Comparison of ENCODE assay signal across 21 mouse cellular contexts in genomic region chr15:100701108-100701507, GRCm38 (mm10). TPM values are rescaled to one million over a fixed set of nuclear protein-coding genes. Genes with fewer than 3 reads are reported as not detected.
DNase-seq lines count a peak whose midpoint lies in the region; ATAC-seq and TF ChIP-seq lines count a peak whose summit lies in the region.
"Had no signal": no experiment of that assay in that cellular context is flagged by ENCODE, and none has a peak within 500 bp of the region (broad histone marks: within the 10 kb centered on the region; RNA-seq: fewer than 3 reads in every experiment).

No protein-coding gene starts in this region.

- peak; percentile 31 for DNase-seq in layer of hippocampus, adult 11-12 months (ENCODE audit: low spot score)
- no peak for DNase-seq in layer of hippocampus, postnatal 10 days (ENCODE audit: low spot score in 2 of 2)
- DNase-seq in thymus, postnatal 14 days, result peak; percentile 40
- DNase-seq in thymus, postnatal 36 days, result no peak
- DNase-seq in liver, embryonic 14.5 days (ENCODE audit: low read depth in 3 of 3, low spot score in 3 of 3), result no peak
- DNase-seq in telencephalon, adult 2 months (ENCODE audit: low read depth, low spot score), result peak; percentile 16
- DNase-seq in adrenal gland, postnatal 36 days, result no peak
- DNase-seq in spleen, postnatal 10 days (ENCODE audit: low spot score in 2 of 2), result no peak
- DNase-seq: cerebellum, adult 11 months; cerebellum, postnatal 14 days; heart, postnatal 14 days; kidney, adult 11 months; lung, postnatal 10 days had no signal

- H3K36me3 ChIP-seq in liver, embryonic 14.5 days (replicated peaks; ENCODE audit: control insufficient read depth, insufficient read depth, low read depth), result no peaks in the 10 kb centered on the region
- H3K36me3 ChIP-seq: forebrain, embryonic 12.5 days; limb, embryonic 15.5 days; neural tube, embryonic 13.5 days had no signal

- WGBS in liver, embryonic 14.5 days (ENCODE audit: insufficient replicate concordance), result 18% methylated on average over 10 of the region's 10 CpGs

- H3K4me2 ChIP-seq in liver, embryonic 14.5 days (ENCODE audit: low read depth), result no peak overlapping the region
- H3K4me2 ChIP-seq: forebrain, embryonic 12.5 days; heart, embryonic 11.5 days; hindbrain, embryonic 14.5 days; limb, embryonic 15.5 days; midbrain, embryonic 11.5 days; neural tube, embryonic 13.5 days had no signal

- H3K27me3 ChIP-seq in liver, embryonic 14.5 days (ENCODE audit: control insufficient read depth, insufficient read depth, low read length), result no peaks in the 10 kb centered on the region; the same call in 1 of the 2 replicates
- H3K27me3 ChIP-seq: Patski had no signal

- H3K4me1 ChIP-seq in liver, embryonic 14.5 days (replicated peaks; ENCODE audit: control insufficient read depth in 2 of 2, insufficient read depth in 2 of 2, low read length in 1 of 2), result peaks cover 9 to 15% of the 10 kb centered on the region in 2 experiments

- H3K9me3 ChIP-seq in liver, embryonic 14.5 days (ENCODE audit: control insufficient read depth, low read length), result no peaks in the 10 kb centered on the region
- H3K9me3 ChIP-seq: forebrain, embryonic 12.5 days; limb, embryonic 15.5 days; neural tube, embryonic 13.5 days had no signal

- 0 out of 2 replicates have a peak overlapping the region, but pooled peaks have one; percentile 9 for H3K9ac ChIP-seq in liver, embryonic 14.5 days (replicated peaks)
- H3K9ac ChIP-seq: forebrain, embryonic 12.5 days; hindbrain, embryonic 14.5 days; limb, embryonic 15.5 days; neural tube, embryonic 13.5 days had no signal

- TF ChIP-seq CTCF in liver, embryonic 14.5 days (IDR thresholded peaks at IDR 0.05; ENCODE audit: low read depth), result no peak

- H3K4me3 ChIP-seq in liver, embryonic 14.5 days (ENCODE audit: insufficient read depth in 1 of 2, low read depth in 2 of 2, low read length in 2 of 2), result no peak overlapping the region
- H3K4me3 ChIP-seq: forebrain, embryonic 12.5 days; limb, embryonic 15.5 days; neural tube, embryonic 13.5 days had no signal

- no peak for TF ChIP-seq EP300 in liver, embryonic 14.5 days (IDR thresholded peaks at IDR 0.05; ENCODE audit: low read depth)

- ATAC-seq in liver, embryonic 14.5 days (ENCODE audit: insufficient read depth), result no peak
- ATAC-seq: Patski had no signal

- H3K27ac ChIP-seq in liver, embryonic 14.5 days, result no peak overlapping the region
- H3K27ac ChIP-seq: forebrain, embryonic 12.5 days; hindbrain, embryonic 14.5 days; kidney, postnatal 0 days; limb, embryonic 15.5 days; neural tube, embryonic 13.5 days had no signal

RNA-seq across cellular contexts. Expression of gene Cela1, which starts 13.4 kb away (rescaled TPM):
- total RNA-seq in layer of hippocampus, postnatal 10 days (2021), result 1 to 10 TPM in 1 of 2 experiments, under 1 TPM in 1; 0.87 to 1.7 TPM
- polyA plus RNA-seq in liver, embryonic 14.5 days (2012; rRNA removed), result 8.1 and 9.5 TPM in 2 replicates
- 11.5 and 13.8 TPM in 2 replicates for polyA plus RNA-seq in liver, embryonic 14.5 days (2014; fragmentation: Nextera tagmentation; extraction: Ambion mirVana)
- total RNA-seq in adrenal gland, postnatal 36 days (2021), result 10 to 100 TPM; 60.2 to 64.9 TPM
- polyA plus RNA-seq: forebrain, embryonic 12.5 days had no signal

RNA-seq across cellular contexts. Expression of gene Galnt6, which starts 28.1 kb away (rescaled TPM):
- under 1 TPM; 0.49 to 0.87 TPM for total RNA-seq in layer of hippocampus, postnatal 10 days (2021)
- 0.36 and 0.47 TPM in 2 replicates for polyA plus RNA-seq in liver, embryonic 14.5 days (2012; rRNA removed)
- polyA plus RNA-seq in liver, embryonic 14.5 days (2014; fragmentation: Nextera tagmentation; extraction: Ambion mirVana), result 0.73 and 0.84 TPM in 2 replicates
- total RNA-seq in adrenal gland, postnatal 36 days (2021), result 1 to 10 TPM; 4.1 to 5.9 TPM

RNA-seq across cellular contexts. Expression of gene Bin2, which starts 31.8 kb away (rescaled TPM):
- total RNA-seq in layer of hippocampus, postnatal 10 days (2021), result 1 to 10 TPM; 3.9 to 4.8 TPM
- 16.5 and 17.5 TPM in 2 replicates for polyA plus RNA-seq in liver, embryonic 14.5 days (2012; rRNA removed)
- polyA plus RNA-seq in liver, embryonic 14.5 days (2014; fragmentation: Nextera tagmentation; extraction: Ambion mirVana), result 12.7 and 15.2 TPM in 2 replicates
- total RNA-seq in adrenal gland, postnatal 36 days (2021), result 1 to 10 TPM; 1.8 to 3.2 TPM
- polyA plus RNA-seq: Patski had no signal

Comparison
In these comparisons a context has a peak if more than half of its experiments do, and no peak if none do; other contexts are left out.
1. DNase-seq: peak in layer of hippocampus, adult 11-12 months (single experiment), thymus, postnatal 14 days (single experiment) and telencephalon, adult 2 months (single experiment); none in layer of hippocampus, postnatal 10 days (0 of 2), thymus, postnatal 36 days (0 of 2), liver, embryonic 14.5 days (0 of 3), adrenal gland, postnatal 36 days (0 of 2) and spleen, postnatal 10 days (0 of 2).
2. RNA of gene Cela1, which starts 13.4 kb away (total RNA-seq): 60.2 to 64.9 TPM in adrenal gland, postnatal 36 days; 0.87 to 1.7 TPM in layer of hippocampus, postnatal 10 days; every median in the first group is over 10 times any median in the second.